Mouse (Mus musculus) adrenal gland, adult (tissue): Measurements from ENCODE around the gene Epor.
A peak's percentile ranks its signal among the peaks of the same experiment; 100 is the strongest.

Experiments used
- DNase-seq, 2 experiments: peaks; one replicate each; pipeline ENCODE4 v3.0.0; 2022 to 2023; ENCODE audit warnings: low spot score in 1 of 2; ENCODE audit not compliant: inconsistent age in 2 of 2

Gene Epor

DNA sequence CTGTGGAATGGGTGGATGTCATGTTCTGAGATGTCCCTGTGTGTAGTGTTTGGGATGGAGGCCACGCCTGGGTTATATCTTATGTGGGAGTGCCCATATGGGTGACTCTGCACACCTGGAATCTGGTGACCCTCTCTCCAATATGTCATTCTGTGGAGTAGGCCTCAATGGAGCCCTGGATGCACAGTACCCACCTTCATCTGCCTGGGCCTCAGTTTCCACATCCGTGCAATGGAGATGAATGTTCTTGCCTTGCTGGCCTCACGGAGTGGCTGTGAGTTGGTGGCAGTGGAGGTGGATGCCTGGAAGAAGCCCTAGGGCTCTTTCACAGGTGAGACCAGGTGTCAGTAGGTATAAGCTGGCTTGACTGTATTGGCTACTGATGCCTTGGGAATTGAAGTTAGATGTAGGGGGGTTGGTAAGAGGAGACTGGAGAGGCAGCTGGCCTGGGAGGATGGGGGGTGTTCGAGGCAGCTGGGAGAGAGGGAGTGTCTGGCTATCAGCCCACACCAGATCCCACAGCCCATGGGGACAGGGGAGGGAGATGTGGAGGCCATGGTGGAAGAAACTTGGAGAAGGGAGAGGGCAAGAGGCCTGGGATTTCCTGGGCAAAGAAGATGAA, 25.0 kb downstream of the Epor start:
- peak in 1 of 2 experiments; percentile 35 for DNase-seq

DNA sequence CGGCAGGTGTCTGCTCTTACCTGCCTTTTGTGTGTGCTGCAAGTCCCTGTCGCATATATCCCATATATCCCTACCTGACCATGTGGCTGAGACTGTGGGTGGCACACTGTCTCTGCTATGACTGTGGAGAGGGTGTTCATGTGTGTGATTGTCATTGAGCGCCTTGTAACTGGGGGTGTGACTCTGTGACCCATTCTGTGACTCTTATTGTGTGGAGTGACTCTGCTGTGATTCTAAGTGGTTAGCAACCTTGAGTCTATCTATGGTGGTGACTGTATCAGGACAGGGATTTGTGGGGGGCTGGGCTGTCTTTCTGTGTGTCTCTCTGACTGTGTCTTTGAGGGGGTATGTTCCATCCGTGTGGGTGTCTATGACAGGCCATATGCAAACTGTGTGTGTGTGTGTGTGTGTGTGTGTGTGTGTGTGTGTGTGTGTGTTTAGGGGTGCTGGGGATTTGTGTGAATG, 25.6 kb downstream of the Epor start:
- peak in 1 of 2 experiments; percentile 59 for DNase-seq

DNA sequence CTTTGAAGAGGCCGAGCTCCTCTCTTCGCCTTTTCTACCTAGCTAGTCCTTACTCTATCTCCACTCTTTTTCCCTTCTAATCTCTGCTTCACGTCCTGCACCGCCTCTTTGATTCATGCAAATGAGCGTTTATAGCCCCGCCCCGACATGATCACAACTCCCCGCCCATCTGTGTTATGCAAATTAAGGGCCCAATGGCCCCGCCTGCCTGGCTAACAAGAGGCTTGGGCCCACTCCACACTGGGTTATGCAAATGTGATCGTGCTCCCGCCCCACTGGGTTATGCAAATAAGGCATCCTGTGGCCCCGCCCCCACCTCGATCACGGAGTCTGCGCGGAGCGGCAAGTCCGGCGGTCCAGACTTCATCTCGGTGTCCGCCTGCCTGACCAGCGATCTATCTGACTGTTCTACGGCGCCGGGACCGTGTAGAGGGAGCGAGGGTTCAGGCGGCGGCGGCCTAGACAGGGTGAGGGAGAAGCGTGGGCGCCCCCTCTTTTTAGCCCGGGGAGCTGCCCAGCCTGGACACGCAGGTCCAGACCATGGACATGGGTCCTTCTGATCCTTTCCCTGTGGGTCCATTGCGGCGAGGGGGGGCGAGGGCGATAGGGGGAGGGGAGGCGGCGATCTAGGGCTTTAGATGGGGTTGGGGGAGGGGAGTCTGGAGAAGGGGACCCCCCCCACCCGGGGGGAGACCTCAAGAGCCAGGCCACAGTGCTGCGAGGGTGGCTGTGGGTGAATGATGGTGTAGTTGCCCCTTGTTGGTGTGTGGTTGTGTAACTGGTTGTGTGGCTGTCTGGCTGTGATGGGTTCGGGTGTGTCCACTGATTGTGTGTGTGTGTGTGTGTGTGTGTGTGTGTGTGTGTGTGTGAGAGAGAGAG, 26.4 kb downstream of the Epor start, which contains the start of gene Plppr2:
Gene Plppr2 (plus strand): TSS at position 342 of the 879 bp plus-strand sequence.
- peak; percentile 99 for DNase-seq

DNA sequence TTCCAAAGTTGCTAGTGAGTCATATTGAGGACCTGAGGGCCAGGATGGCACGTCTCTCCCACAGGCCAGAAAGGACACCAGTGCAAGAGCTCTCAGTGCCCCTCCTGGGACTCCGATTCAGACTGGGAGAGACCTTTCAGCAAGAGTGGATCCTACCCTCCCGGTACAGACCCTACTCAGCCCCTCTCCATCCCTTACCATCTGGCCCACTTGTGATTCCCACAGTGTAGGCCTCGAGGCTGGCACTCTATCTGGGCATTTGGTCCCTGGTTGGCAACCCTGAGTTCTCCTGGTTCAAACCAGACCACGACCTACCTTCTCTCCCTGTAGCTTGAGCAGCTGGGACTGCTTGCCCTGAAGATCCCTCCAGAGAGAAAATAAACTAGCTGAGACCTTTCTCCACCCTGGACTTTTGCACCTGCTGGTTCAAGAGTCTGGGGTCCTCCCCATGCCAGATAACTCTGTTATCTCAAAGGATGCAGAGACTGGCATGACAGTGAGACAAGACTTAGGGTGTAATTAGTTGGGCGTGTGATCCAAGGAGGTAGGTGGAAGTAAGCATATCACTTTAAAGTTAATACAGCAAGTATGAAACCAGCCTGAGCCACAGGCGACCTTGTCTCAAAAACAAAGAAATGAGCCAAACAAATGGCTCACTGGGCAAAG, 27.7 kb downstream of the Epor start:
- peak in 1 of 2 experiments; percentile 43 for DNase-seq

- no peak for DNase-seq
These were observed 29.3 kb downstream of the Epor start for GRCm38 (mm10) chr9:21934021-21934420.

- DNase-seq = no peak
These were observed 30.7 kb downstream of the Epor start for GRCm38 (mm10) chr9:21932445-21933137.

GRCm38 (mm10) chr9:21932006-21932405, 31.3 kb downstream of the Epor start:
- no peak for DNase-seq

DNA sequence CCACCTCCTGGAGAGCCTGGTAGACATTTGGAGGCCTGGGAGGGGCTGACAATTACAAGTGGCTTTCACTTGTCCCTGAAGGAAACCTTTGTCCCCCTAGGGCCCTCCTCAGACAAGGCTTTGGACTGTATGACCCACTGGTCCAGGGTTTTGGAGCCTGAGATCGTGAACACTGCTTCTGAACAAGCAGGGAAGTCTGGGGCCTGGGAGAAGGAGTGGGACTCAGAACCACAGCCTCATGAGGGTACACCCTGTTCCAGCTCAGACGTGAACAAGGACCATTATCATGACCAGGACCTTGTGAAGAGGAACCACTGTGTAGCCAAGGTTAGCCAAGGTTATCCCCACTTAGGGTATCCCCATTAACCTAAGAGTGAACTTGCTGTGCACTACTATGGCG, 34.1 kb downstream of the Epor start:
- no peak for DNase-seq

DNA sequence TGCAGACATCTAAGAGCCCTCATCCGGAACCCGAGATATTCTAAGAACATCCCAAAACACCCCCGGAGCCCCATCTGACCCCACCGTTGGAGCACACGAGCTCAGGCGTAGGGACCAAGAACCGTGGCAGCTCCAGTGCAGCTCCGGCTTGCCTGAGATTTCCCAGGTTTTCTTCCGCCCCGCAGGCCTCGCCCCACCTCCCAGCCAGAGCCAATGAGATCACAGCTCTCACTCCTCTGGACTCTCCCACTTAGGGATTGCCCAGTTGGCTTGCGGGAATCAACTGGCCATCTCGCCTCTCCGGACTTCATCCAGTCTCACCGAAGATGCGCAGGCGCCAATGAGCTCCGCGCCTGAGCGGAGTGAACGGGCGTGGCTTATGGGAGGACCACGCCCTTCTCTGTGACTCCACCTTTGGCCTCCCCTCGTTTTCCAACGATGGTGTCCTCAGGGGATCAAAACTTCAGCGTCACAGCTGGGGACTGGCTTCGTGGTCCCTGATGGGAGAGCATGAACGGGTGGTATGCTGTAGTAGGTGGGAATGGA, 36.0 kb downstream of the Epor start, which contains the start of the genes Ccdc159 and Tmem205:
Gene Ccdc159 (plus strand): TSS at position 264 of the 546 bp plus-strand sequence.
Gene Tmem205 (minus strand): TSS at position 349 of the 546 bp plus-strand sequence.
- peak; percentile 98 for DNase-seq

DNA sequence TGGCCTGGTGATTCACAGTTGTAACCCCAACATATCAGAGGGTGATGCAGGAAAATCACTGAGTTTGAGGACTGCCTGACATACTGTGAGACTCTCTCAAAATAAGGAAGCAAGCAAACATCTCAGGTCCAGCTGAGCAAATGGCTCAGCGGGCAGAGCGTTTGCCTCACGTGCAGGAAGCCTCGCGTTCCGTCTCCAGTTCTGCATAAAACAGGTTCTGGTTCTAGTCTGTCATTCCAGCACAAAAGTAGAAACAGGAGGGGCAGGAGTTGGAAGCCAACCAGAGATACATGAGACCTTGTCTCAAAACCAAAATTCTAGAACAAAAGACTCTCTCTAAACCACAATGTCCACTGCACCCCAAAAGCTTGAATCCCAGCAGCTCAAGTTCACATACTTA, 36.5 kb downstream of the Epor start:
- DNase-seq = no peak

DNA sequence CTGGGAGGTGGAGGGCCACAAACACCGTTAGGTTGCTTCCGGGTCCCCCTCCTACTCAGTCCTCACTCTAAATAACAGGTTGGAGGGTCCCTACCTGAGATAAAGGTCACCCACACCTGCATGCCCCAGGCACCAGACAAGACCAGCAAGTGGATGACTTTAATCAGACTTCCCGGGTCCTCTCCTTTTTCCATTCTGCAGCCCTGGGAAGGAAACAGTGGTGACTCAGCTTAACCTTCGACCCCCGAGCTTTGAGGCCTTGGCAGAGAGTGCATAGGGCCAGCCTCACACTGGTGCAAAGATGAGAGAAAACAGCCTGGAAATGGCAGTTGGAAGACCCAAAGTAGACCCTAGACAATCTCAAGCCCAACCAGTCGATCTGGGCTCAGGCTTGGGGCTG, 37.2 kb downstream of the Epor start:
- peak; percentile 80 to 93 for DNase-seq

- no peak for DNase-seq
These were observed 37.8 kb downstream of the Epor start for GRCm38 (mm10) chr9:21925506-21925905.

DNA sequence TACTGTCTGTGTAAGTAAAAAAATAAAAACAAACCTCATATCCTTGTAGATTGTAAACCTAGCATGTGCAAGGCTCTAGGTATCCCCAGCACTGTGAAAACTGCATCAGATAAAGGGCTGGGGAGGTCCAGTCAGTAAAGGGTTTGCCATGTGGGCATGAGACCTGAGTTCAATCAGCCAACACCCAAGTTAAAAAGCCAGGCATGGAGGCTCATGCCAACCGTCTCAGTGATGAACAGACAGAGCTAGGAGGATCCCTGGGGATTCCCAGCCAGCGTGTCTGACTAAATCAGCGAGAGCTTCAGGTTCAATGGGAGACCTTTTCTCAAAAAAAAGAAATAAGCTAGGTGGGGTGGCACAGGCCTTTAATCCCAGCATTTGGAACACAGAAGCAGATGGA, 38.3 kb downstream of the Epor start:
- peak in 1 of 2 experiments; percentile 56 for DNase-seq

GRCm38 (mm10) chr9:21924099-21924493, 39.2 kb downstream of the Epor start:
- peak; percentile 98 to 99 for DNase-seq

DNA sequence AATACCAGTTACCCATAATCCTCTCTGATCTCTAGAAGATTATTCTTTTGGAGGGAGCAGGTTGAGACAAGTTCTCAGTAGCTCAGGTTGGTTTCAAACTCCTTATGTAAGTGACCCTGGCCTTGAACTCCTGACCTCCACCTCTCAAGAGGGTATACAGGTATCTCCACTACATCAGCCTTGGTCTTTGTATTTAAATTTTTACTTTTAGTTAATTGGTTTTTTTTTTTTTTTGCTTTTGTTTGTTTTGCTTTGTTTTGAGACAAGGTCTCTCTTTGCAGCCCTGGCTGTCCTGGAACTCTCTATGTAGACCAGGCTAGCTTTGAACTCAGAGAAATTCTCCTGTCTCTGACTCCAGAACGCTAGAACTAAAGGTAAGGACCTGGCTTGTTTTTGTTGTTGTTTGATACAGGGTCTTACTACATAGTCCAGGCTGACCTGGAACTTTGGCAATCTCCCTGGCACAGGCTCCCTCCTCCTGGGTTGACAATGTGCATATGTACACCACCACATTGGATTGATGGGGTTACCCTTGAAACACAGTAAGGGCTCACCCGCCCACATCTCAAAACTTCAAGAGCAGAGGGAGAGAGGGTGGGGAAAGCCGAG, 39.7 kb downstream of the Epor start:
- DNase-seq = peak in 1 of 2 experiments; percentile 50

DNA sequence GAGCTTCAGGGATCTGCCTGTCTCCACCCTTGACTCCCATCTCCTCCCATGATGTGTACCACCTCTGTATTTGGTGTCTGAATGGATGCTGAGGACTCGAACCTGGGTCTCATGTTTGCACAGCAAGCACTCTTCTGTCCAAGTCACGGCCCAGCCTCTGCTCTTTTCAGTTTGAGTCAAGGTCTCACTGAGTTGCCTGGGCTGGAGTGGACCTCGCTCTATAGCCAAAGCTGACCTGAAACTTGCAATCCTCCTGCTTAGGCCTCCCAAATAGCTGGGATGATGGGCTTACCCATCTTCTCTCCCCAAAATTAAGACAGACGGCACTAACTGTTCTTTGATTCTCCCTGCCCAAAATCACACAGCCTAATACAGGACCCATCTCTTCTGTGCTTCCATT, 40.3 kb downstream of the Epor start:
- DNase-seq = peak in 1 of 2 experiments; percentile 62

- peak in 1 of 2 experiments; percentile 47 for DNase-seq
These were observed 44.5 kb downstream of the Epor start for GRCm38 (mm10) chr9:21918692-21919384.

GRCm38 (mm10) chr9:21918035-21918592, 45.2 kb downstream of the Epor start, which contains the start of gene Rab3d:
Gene Rab3d, minus strand, starts transcription at chr9:21918192.
- peak; percentile 98 to 99 for DNase-seq

- DNase-seq = peak in 1 of 2 experiments; percentile 81
These were observed 45.7 kb downstream of the Epor start for GRCm38 (mm10) chr9:21917493-21918034.
